Mouse (Mus musculus) retina, postnatal 7 days (tissue): ENCODE measurements around the gene AW011738.
A peak's percentile ranks its signal among the peaks of the same experiment; 100 is the strongest.

Experiments used
- DNase-seq: peaks from one replicate; pipeline ENCODE4 v3.0.0-alpha.2; 2012; ENCODE audit warnings: low read depth, low spot score

AW011738 gene

GRCm38 (mm10) chr4:156203001-156203412, at the start of gene AW011738:
TSS of gene AW011738 (plus strand) at chr4:156203304.
- no peak for DNase-seq

GRCm38 (mm10) chr4:156154771-156155170, 48.3 kb upstream of the AW011738 start:
- DNase-seq = no peak

- no peak for DNase-seq
These were observed 36.6 kb upstream of the AW011738 start for GRCm38 (mm10) chr4:156166477-156166876.

- no peak for DNase-seq
These were observed 34.5 kb upstream of the AW011738 start for GRCm38 (mm10) chr4:156168611-156169010.

- DNase-seq = no peak
These were observed 34.0 kb upstream of the AW011738 start for GRCm38 (mm10) chr4:156169129-156169528.

GRCm38 (mm10) chr4:156171828-156172227, 31.3 kb upstream of the AW011738 start:
- no peak for DNase-seq

- no peak for DNase-seq
These were observed 25.5 kb upstream of the AW011738 start for GRCm38 (mm10) chr4:156177630-156178029.

GRCm38 (mm10) chr4:156183747-156184146, 19.4 kb upstream of the AW011738 start:
- DNase-seq = no peak

GRCm38 (mm10) chr4:156184291-156184954, 18.7 kb upstream of the AW011738 start:
- DNase-seq = no peak

GRCm38 (mm10) chr4:156185456-156185949, 17.6 kb upstream of the AW011738 start:
- no peak for DNase-seq

GRCm38 (mm10) chr4:156185950-156186850, 16.9 kb upstream of the AW011738 start:
- DNase-seq = no peak

GRCm38 (mm10) chr4:156188162-156188810, 14.8 kb upstream of the AW011738 start:
- no peak for DNase-seq

GRCm38 (mm10) chr4:156188811-156189323, 14.2 kb upstream of the AW011738 start:
- DNase-seq = no peak

- no peak for DNase-seq
These were observed 10.5 kb upstream of the AW011738 start for GRCm38 (mm10) chr4:156192421-156193199.

GRCm38 (mm10) chr4:156193200-156193590, 9.9 kb upstream of the AW011738 start:
- no peak for DNase-seq

GRCm38 (mm10) chr4:156193906-156194305, 9.2 kb upstream of the AW011738 start:
- no peak for DNase-seq

GRCm38 (mm10) chr4:156194346-156194745, 8.8 kb upstream of the AW011738 start:
- DNase-seq = no peak

- no peak for DNase-seq
These were observed 6.9 kb upstream of the AW011738 start for GRCm38 (mm10) chr4:156195927-156196870.

GRCm38 (mm10) chr4:156197131-156197828, 5.8 kb upstream of the AW011738 start, which contains the start of gene Agrn:
TSS of gene Agrn (minus strand) at chr4:156197488.
- DNase-seq = peak; percentile 57
